Mouse (Mus musculus) CH12.LX (cell line): Measurements from ENCODE around the gene Plch2. TPM values are rescaled to one million over a fixed set of nuclear protein-coding genes. Genes with fewer than 3 reads are reported as not detected.

Experiments
- DNase-seq: peaks from one replicate; pipeline ENCODE4 v3.0.0-alpha.2; 2013; ENCODE audit errors: extremely low read depth
- H3K27ac ChIP-seq: 2 replicates; pipeline ENCODE4 v1.5.1; 2012; ENCODE audit warnings: low read depth, mild to moderate bottlenecking, control low read depth, moderate library complexity; ENCODE audit not compliant: insufficient read depth
- H3K27me3 ChIP-seq: replicated peaks from 2 replicates; pipeline ENCODE3; 2012; ENCODE audit warnings: inconsistent platforms
- H3K36me3 ChIP-seq, 2 experiments: replicated peaks in 1 of 2; 2 replicates each; pipeline versions ENCODE3 to v1.6.1; 2012; ENCODE audit warnings: inconsistent platforms in 1 of 2, low read length in 1 of 2, mild to moderate bottlenecking in 1 of 2, mixed read lengths in 1 of 2, moderate library complexity in 1 of 2; ENCODE audit not compliant: control insufficient read depth in 1 of 2, insufficient read depth in 1 of 2
- H3K4me1 ChIP-seq, 2 experiments: 2 replicates each; pipeline ENCODE4 v1.6.1; 2012; ENCODE audit warnings: inconsistent platforms in 1 of 2, moderate library complexity in 1 of 2; ENCODE audit not compliant: insufficient read depth in 2 of 2, control insufficient read depth in 1 of 2
- H3K4me2 ChIP-seq: 2 replicates; pipeline ENCODE4 v1.6.1; 2012; ENCODE audit warnings: low read depth, mild to moderate bottlenecking, control low read depth; ENCODE audit not compliant: poor library complexity, insufficient read depth, severe bottlenecking
- H3K4me3 ChIP-seq, 3 experiments: fragments of 150-350 bp in 1 of 3; sonication (generic) in 1 of 3; replicated peaks in 1 of 3; 2 replicates each; pipeline versions ENCODE3 to v1.5.1; 2011 to 2012; ENCODE audit warnings: low read depth in 2 of 3, low read length in 2 of 3, mild to moderate bottlenecking in 2 of 3, moderate library complexity in 2 of 3, control low read depth in 1 of 3, improper control_type of control experiment in 1 of 3, inconsistent platforms in 1 of 3, mixed read lengths in 1 of 3; ENCODE audit not compliant: poor library complexity in 1 of 3
- H3K79me2 ChIP-seq: replicated peaks from 2 replicates; pipeline ENCODE4 v1.6.1; 2012; ENCODE audit warnings: mild to moderate bottlenecking, moderate library complexity; ENCODE audit not compliant: control insufficient read depth, poor library complexity, insufficient read depth, severe bottlenecking; ENCODE audit errors: extremely low read depth
- H3K9ac ChIP-seq: 2 replicates; pipeline ENCODE4 v1.6.1; 2012; ENCODE audit warnings: low read depth, mild to moderate bottlenecking, control low read depth, moderate library complexity; ENCODE audit not compliant: insufficient read depth
- H3K9me3 ChIP-seq: replicated peaks from 2 replicates; pipeline ENCODE3; 2012; ENCODE audit warnings: low read length, inconsistent platforms, mixed read lengths
- CHD1 ChIP-seq: IDR thresholded peaks from 2 replicates; pipeline ENCODE4 v1.6.1; 2012; ENCODE audit warnings: low read depth, low read length, improper control_type of control experiment, inconsistent platforms
- CHD2 ChIP-seq: IDR thresholded peaks from 2 replicates; pipeline ENCODE4 v1.6.1; 2011; ENCODE audit warnings: low read length, improper control_type of control experiment
- CTCF ChIP-seq, 2 experiments: IDR thresholded peaks in 1 of 2; conservative IDR thresholded peaks in 1 of 2; 2 replicates each; pipeline ENCODE4 v1.5.1; 2011 to 2012; ENCODE audit warnings: low read depth in 2 of 2, low read length in 2 of 2, improper control_type of control experiment in 1 of 2, inconsistent platforms in 1 of 2, mild to moderate bottlenecking in 1 of 2, moderate library complexity in 1 of 2
- ELF1 ChIP-seq: IDR thresholded peaks from 2 replicates; pipeline ENCODE4 v1.6.1; 2014; ENCODE audit warnings: low read depth, mild to moderate bottlenecking, inconsistent platforms, low read length, improper control_type of control experiment
- EP300 ChIP-seq: IDR thresholded peaks from 2 replicates; pipeline ENCODE4 v1.6.1; 2011; ENCODE audit warnings: low read length, improper control_type of control experiment
- ETS1 ChIP-seq: conservative IDR thresholded peaks from 2 replicates; pipeline ENCODE4 v1.6.1; 2012; ENCODE audit warnings: low read depth, mild to moderate bottlenecking, inconsistent platforms, low read length, improper control_type of control experiment, moderate library complexity
- GABPA ChIP-seq: IDR thresholded peaks from 2 replicates; pipeline ENCODE4 v1.6.1; 2012; ENCODE audit warnings: low read depth, low read length, improper control_type of control experiment, inconsistent platforms; ENCODE audit not compliant: insufficient replicate concordance
- HCFC1 ChIP-seq: IDR thresholded peaks from 2 replicates; pipeline ENCODE4 v1.6.1; 2012; ENCODE audit warnings: low read depth, mild to moderate bottlenecking, inconsistent platforms, low read length, improper control_type of control experiment
- JUN ChIP-seq: IDR thresholded peaks from 2 replicates; pipeline ENCODE4 v1.6.1; 2011; ENCODE audit warnings: low read depth, mild to moderate bottlenecking, low read length, improper control_type of control experiment, moderate library complexity; ENCODE audit not compliant: insufficient read depth
- KAT2A ChIP-seq: IDR thresholded peaks from 2 replicates; pipeline ENCODE4 v1.6.1; 2012; ENCODE audit warnings: low read length, improper control_type of control experiment, inconsistent platforms; ENCODE audit not compliant: insufficient replicate concordance
- MAFK ChIP-seq: IDR thresholded peaks from 2 replicates; pipeline ENCODE4 v1.6.1; 2011; ENCODE audit warnings: low read length, improper control_type of control experiment; ENCODE audit not compliant: insufficient replicate concordance
- MEF2A ChIP-seq: IDR thresholded peaks from 2 replicates; pipeline ENCODE4 v1.6.1; 2014; ENCODE audit warnings: low read depth, mild to moderate bottlenecking, inconsistent platforms, low read length, improper control_type of control experiment, borderline replicate concordance
- MXI1 ChIP-seq: IDR thresholded peaks from 2 replicates; pipeline ENCODE4 v1.6.1; 2011; ENCODE audit warnings: mild to moderate bottlenecking, low read depth, low read length, improper control_type of control experiment
- NELFE ChIP-seq: IDR thresholded peaks from 2 replicates; pipeline ENCODE4 v1.6.1; 2011; ENCODE audit warnings: low read depth, low read length, improper control_type of control experiment
- RAD21 ChIP-seq: IDR thresholded peaks from 2 replicates; pipeline ENCODE4 v1.6.1; 2011; ENCODE audit warnings: low read depth, mild to moderate bottlenecking, low read length, improper control_type of control experiment, moderate library complexity
- TCF12 ChIP-seq: IDR thresholded peaks from 2 replicates; pipeline ENCODE4 v1.6.1; 2014; ENCODE audit warnings: low read depth, mild to moderate bottlenecking, inconsistent platforms, low read length, improper control_type of control experiment
- USF1 ChIP-seq: IDR thresholded peaks from 2 replicates; pipeline ENCODE4 v1.6.1; 2014; ENCODE audit warnings: low read depth, mild to moderate bottlenecking, inconsistent platforms, low read length, improper control_type of control experiment
- USF2 ChIP-seq: conservative IDR thresholded peaks from 2 replicates; pipeline ENCODE4 v1.6.1; 2011; ENCODE audit warnings: low read depth, low read length, improper control_type of control experiment
- ZKSCAN1 ChIP-seq: IDR thresholded peaks from 2 replicates; pipeline ENCODE4 v1.6.1; 2012; ENCODE audit warnings: low read depth, inconsistent platforms, low read length, improper control_type of control experiment, borderline replicate concordance
- ZMIZ1 ChIP-seq: IDR thresholded peaks from 2 replicates; pipeline ENCODE4 v1.6.1; 2012; ENCODE audit warnings: low read depth, mild to moderate bottlenecking, inconsistent platforms, low read length, improper control_type of control experiment
- ZNF384 ChIP-seq: IDR thresholded peaks from 2 replicates; pipeline ENCODE4 v1.6.1; 2012; ENCODE audit warnings: low read depth, low read length, improper control_type of control experiment, inconsistent platforms
- dilution Hi-C: fragments of 300-500 bp; cut with MboI; formaldehyde crosslinking; loops from 2 replicates; pipeline ENCODE4 v1.14.3; 2020; ENCODE audit warnings: low sequenced_read_pairs; ENCODE audit not compliant: extremely low pct_unique_long_range_greater_than_20kb, extremely low pct_ligation_motif_present
- in situ Hi-C: fragments of 300-500 bp; cut with MboI; formaldehyde crosslinking; loops from 3 replicates; pipeline ENCODE4 v1.14.3; 2019; ENCODE audit warnings: low sequenced_read_pairs, low pct_ligation_motif_present, low pct_unique_long_range_greater_than_20kb, mixed read lengths
- polyA plus RNA-seq: library from polyadenylated mRNA; unstranded; fragments of >175 nt; gene quantifications from 2 replicates; pipeline ENCODE4 v1.2.1, GENCODE M21; 2012; ENCODE audit warnings: low read depth; ENCODE audit not compliant: insufficient read length
- total RNA-seq, 2 experiments: library from RNA; depleted of rRNA; stranded (reverse); fragments of 300-350 nt in 1 of 2; fragments of >200 nt in 1 of 2; gene quantifications; 2 replicates each; pipeline ENCODE4 v1.2.3; 2012 to 2014

The Plch2 gene
- total and polyA plus RNA-seq, 3 experiments: 0.04 to 0.47 (median 0.17) TPM

DNA sequence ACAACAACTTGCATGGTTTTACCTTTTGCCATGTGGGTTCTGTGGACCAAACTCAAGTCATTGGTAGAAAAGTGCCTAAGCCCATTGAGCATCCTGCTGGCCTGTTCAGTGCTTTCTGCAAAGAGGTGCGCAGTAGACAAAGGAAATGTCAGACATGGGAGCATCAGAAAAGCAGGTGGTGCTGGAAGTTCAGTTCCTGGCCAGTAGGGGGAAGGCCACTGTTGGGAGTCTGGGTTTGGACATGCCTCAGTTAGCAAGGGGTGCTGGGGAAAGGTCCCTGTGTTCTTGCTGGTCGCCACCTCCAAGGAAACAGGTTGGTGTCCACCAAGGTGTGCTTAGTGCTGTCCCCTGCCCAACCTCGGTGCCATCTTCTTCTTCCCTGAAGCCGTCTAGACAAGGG, 76.5 kb downstream of the Plch2 start:
- Histone ChIP-seq H3K4me2 (no peak overlapping the region), H3K27ac (no peak overlapping the region), H3K9me3 (no peaks in the 10 kb centered on the region), H3K4me3 (no peak overlapping the region), H3K4me1 (peaks cover 0 to under 1% of the 10 kb centered on the region in 2 experiments; a peak in 1 of 4 replicates), H3K79me2 (no peaks in the 10 kb centered on the region), H3K9ac (no peak overlapping the region), H3K36me3 (peaks cover 66 to 80% of the 10 kb centered on the region in 2 experiments), H3K27me3 (no peaks in the 10 kb centered on the region)
- TF ChIP-seq CTCF (conservative IDR thresholded peaks at IDR 0.05 in 1 of 2, IDR thresholded peaks at IDR 0.05 in 1 of 2; ENCODE audit: low read depth in 2 of 2, low read length in 2 of 2) (peak; percentile 14 to 49; a peak in 2 of 4 replicates), MXI1 (no peak)
- dilution Hi-C loops (no loop called here), in situ Hi-C loops (no loop called here)
- DNase-seq: no peak

DNA sequence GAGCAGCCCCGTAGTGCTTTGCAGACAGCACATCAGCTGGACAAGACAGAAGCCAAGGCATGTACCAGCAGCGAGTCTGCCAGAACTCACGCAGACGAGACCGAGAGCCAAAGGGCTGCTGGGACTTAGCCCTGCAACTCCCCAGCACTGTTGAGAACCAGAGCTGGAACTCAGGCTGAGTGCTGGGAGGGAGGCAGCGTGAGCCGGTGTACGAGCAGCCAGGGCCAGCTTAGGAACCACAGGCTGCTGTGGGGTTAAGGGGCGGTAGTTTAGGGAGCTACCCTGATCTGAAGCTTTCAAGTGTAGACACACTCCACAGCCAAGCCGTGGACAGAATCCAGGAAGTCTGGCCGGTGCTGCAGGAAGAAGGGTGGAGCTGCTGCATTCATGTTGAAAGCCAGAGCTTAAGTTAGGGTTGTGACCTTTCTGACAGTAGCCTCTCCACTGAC, 82.4 kb downstream of the Plch2 start:
- Histone ChIP-seq H3K9ac (no peak overlapping the region), H3K79me2 (no peaks in the 10 kb centered on the region), H3K27me3 (no peaks in the 10 kb centered on the region), H3K4me3 (no peak overlapping the region), H3K4me1 (no peaks in the 10 kb centered on the region), H3K9me3 (no peaks in the 10 kb centered on the region), H3K4me2 (no peak overlapping the region), H3K27ac (no peak overlapping the region), H3K36me3 (peaks cover 100% of the 10 kb centered on the region in 2 experiments)
- no peak for TF ChIP-seq ZKSCAN1
- no peak for TF ChIP-seq ZNF384
- TF ChIP-seq TCF12: no peak
- no peak for TF ChIP-seq NELFE
- no peak for TF ChIP-seq ZMIZ1
- TF ChIP-seq RAD21: no peak
- TF ChIP-seq MXI1: no peak
- no peak for TF ChIP-seq EP300
- TF ChIP-seq JUN: no peak
- no peak for TF ChIP-seq USF1
- TF ChIP-seq MAFK: no peak
- TF ChIP-seq USF2: no peak
- TF ChIP-seq ELF1: no peak
- TF ChIP-seq MEF2A: no peak
- no peak for TF ChIP-seq HCFC1
- no peak for TF ChIP-seq GABPA
- TF ChIP-seq ETS1: no peak
- no peak for TF ChIP-seq CHD2
- no peak for TF ChIP-seq CHD1
- TF ChIP-seq KAT2A: no peak
- in situ Hi-C loops (loop anchor here (25.0 kb wide), 1 partner anchor 263 kb away; the partner anchor contains the start of gene Faap20), dilution Hi-C loops (no loop called here)
- no peak for DNase-seq
